Mouse (Mus musculus): ENCODE measurements around the gene Raet1e. TPM values are rescaled to one million over a fixed set of nuclear protein-coding genes. Genes with fewer than 3 reads are reported as not detected.
"Not testable (repeated sequence)": the region's sequence is repeated elsewhere in the genome, so short reads cannot be mapped to it uniquely, and the experiment has no call there.

Raet1e gene
- polyA plus RNA-seq, 1 experiment from 2014 or later = 0.77 TPM

DNA sequence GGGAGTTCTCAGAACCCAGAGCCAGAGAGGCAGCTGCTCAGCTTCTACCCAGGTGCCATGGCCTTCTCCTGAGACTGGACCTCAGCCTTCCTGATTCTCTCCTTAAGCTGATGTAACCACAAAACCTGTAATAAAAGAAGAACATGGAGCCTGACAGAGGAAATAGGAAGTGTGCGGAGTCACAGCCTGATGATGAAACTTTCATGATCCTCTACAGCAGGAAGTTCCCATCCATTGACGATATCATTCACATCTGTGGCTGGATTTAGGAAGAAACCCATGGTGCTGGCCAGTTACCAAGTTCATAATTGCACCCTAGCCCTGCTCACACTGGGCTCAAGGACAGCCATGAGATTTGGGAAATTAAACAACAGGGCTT lies 195.8 kb downstream of the Raet1e start:
- H3K4me3 ChIP-seq (replicated peaks) = not testable (repeated sequence)

DNA sequence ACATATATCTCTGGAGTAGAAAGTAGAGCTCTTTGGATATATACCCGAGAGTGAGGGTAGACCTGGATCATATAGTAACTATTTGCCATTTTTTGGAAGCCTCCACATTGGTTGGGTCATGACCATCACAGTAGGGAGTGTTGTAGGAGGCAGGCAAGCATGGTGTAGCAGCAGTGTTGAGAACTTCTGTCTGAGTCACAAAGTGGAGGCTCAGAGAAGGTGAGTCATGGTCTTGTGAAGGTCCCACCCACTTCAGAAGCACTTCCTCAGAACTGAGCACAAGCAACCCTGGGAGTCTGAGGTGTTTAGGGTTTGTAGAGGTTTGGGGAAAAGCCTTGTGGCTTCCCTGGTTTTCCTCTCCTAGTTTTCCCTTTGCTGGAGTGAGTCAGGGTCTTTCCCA lies 199.0 kb downstream of the Raet1e start:
- H3K4me1 ChIP-seq (replicated peaks); H3K27me3 ChIP-seq; ATAC-seq (ENCODE audit: low read depth); H3K4me2 ChIP-seq; H3K9ac ChIP-seq; H3K4me3 ChIP-seq (replicated peaks); H3K27ac ChIP-seq; H3K9me3 ChIP-seq (replicated peaks); H3K36me3 ChIP-seq; DNase-seq: not testable (repeated sequence)
- WGBS (ENCODE audit: insufficient replicate concordance) = 48% methylated on average over 1 of the region's 1 CpGs

More for the DNA sequence above, 195.8 kb downstream of the Raet1e start:
- H3K9ac ChIP-seq; H3K36me3 ChIP-seq; H3K27me3 ChIP-seq; H3K27ac ChIP-seq; ATAC-seq (ENCODE audit: low read depth); DNase-seq; H3K4me2 ChIP-seq; H3K9me3 ChIP-seq (replicated peaks); H3K4me1 ChIP-seq (replicated peaks): not testable (repeated sequence)
- 28% methylated on average over 2 of the region's 2 CpGs for WGBS (ENCODE audit: insufficient replicate concordance)

DNA sequence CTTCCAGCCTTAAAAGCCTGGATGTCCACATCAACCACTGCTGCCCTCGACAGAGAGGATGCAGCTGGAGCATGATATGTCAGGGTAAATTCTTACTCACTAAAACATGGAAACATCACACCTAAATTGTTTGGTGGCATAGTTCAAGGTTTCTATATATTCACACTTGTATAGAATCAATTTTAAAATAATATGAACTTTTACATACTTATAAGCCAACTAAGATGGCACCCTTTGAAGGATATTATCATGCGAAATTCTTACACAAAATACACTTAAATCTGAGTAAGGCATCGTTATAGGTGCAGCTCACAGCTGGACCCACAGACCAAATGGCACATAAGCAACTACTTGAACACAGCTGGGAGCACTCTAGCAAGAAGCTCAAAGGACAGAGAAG lies 201.9 kb downstream of the Raet1e start, which contains the start of gene Raet1d:
TSS of gene Raet1d (plus strand) at position 301 of the 400 bp plus-strand sequence.
- H3K4me2 ChIP-seq; H3K4me3 ChIP-seq (replicated peaks); H3K27ac ChIP-seq; H3K27me3 ChIP-seq; H3K36me3 ChIP-seq; H3K4me1 ChIP-seq (replicated peaks); H3K9ac ChIP-seq; H3K9me3 ChIP-seq (replicated peaks); DNase-seq; ATAC-seq (ENCODE audit: low read depth): not testable (repeated sequence)
- 44% methylated on average over 3 of the region's 3 CpGs for WGBS (ENCODE audit: insufficient replicate concordance)

- H3K9me3 ChIP-seq (replicated peaks) = not testable (repeated sequence)
Observed at GRCm38 (mm10) chr10:22360957-22361356, 202.6 kb downstream of the Raet1e start.

GRCm38 (mm10) chr10:22361415-22362352 lies 203.3 kb downstream of the Raet1e start:
- WGBS (ENCODE audit: insufficient replicate concordance) = 7% methylated on average over 11 of the region's 15 CpGs
- H3K36me3 ChIP-seq; H3K27me3 ChIP-seq; H3K27ac ChIP-seq; H3K9me3 ChIP-seq (replicated peaks); DNase-seq; H3K4me3 ChIP-seq (replicated peaks); ATAC-seq (ENCODE audit: low read depth); H3K4me1 ChIP-seq (replicated peaks); H3K9ac ChIP-seq: not testable (repeated sequence)
- 0 out of 2 replicates have a peak overlapping the region, but pooled peaks have one; percentile 23 for H3K4me2 ChIP-seq

More at GRCm38 (mm10) chr10:22360957-22361356, 202.6 kb downstream of the Raet1e start:
- H3K4me1 ChIP-seq (replicated peaks); H3K4me2 ChIP-seq; DNase-seq; H3K4me3 ChIP-seq (replicated peaks); H3K36me3 ChIP-seq; H3K27me3 ChIP-seq; H3K27ac ChIP-seq; H3K9ac ChIP-seq; ATAC-seq (ENCODE audit: low read depth): not testable (repeated sequence)
- WGBS (ENCODE audit: insufficient replicate concordance) = 36% methylated on average over 2 of the region's 2 CpGs

DNA sequence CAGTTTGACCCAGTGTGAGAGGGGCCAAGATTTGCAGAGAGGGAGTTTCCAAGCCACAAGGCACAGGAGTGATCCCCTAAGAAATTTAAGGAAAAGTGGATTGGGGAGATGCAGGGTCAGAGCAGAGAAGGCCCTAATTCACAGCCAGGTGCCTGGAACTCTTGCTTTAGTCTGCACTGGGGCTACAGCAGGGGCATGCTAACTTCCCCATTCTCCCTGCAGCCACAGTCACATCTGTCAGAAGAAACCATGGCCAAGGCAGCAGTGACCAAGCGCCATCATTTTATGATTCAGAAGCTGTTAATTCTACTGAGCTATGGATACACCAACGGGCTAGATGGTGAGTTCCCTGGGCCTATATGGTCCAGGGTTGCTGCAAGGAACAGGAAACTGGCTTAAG lies 204.1 kb downstream of the Raet1e start:
- H3K36me3 ChIP-seq; H3K9ac ChIP-seq; H3K4me1 ChIP-seq (replicated peaks); H3K27me3 ChIP-seq; H3K4me3 ChIP-seq (replicated peaks); H3K27ac ChIP-seq; ATAC-seq (ENCODE audit: low read depth); H3K4me2 ChIP-seq; DNase-seq; H3K9me3 ChIP-seq (replicated peaks): not testable (repeated sequence)
- 48% methylated on average over 2 of the region's 2 CpGs for WGBS (ENCODE audit: insufficient replicate concordance)

GRCm38 (mm10) chr10:22364915-22365314 lies 206.5 kb downstream of the Raet1e start:
- H3K9ac ChIP-seq; H3K4me3 ChIP-seq (replicated peaks); H3K4me2 ChIP-seq; DNase-seq; H3K27me3 ChIP-seq; ATAC-seq (ENCODE audit: low read depth); H3K27ac ChIP-seq; H3K36me3 ChIP-seq; H3K9me3 ChIP-seq (replicated peaks); H3K4me1 ChIP-seq (replicated peaks): not testable (repeated sequence)
- 47% methylated on average over 2 of the region's 2 CpGs for WGBS (ENCODE audit: insufficient replicate concordance)

DNA sequence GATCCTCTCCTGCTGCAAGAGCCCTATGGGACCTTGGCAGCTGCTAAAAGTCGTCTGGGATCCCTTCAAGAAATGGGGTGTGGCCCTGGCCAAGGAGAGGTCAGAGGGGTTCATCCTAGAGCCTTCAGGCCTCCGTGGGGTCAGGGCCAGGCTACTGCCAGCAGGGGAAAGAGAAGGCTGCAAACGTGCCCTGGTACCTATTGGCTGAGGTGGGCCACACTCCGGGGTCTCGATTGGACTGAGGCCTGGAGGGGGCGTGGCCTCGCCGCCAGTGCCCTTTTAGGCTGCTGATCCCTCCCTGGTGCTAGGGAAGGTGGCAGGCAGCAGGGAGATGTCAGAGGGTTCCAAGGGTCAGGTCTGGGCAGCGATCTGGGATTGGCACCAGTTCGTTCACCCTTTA lies 222.9 kb downstream of the Raet1e start:
- H3K4me1 ChIP-seq (replicated peaks); H3K9me3 ChIP-seq (replicated peaks); H3K4me2 ChIP-seq; H3K27me3 ChIP-seq; H3K27ac ChIP-seq; DNase-seq; ATAC-seq (ENCODE audit: low read depth); H3K4me3 ChIP-seq (replicated peaks); H3K9ac ChIP-seq; H3K36me3 ChIP-seq: not testable (repeated sequence)
- WGBS (ENCODE audit: insufficient replicate concordance) = 10% methylated on average over 8 of the region's 10 CpGs

DNA sequence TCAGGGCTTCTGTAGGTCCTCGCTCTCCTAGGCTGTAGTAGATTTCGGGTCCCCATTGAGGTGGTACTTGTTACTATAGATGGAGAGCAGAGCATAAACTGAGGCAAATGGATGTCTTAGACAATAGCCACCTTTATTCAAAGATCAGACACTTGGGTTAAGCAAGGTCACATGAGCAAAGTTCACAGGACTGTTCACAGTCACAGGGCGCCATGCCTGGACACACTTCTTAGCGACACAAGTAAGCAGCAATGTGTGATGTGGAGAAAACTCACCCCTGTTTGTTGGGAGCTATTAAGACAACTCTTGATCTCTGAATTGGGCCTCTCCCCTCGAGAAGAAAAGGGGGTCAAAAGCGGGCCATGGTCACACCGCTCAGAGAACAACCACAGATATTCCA lies 231.8 kb downstream of the Raet1e start:
- DNase-seq; H3K9ac ChIP-seq; H3K9me3 ChIP-seq (replicated peaks); H3K4me2 ChIP-seq; H3K4me3 ChIP-seq (replicated peaks); H3K27me3 ChIP-seq; H3K27ac ChIP-seq; ATAC-seq (ENCODE audit: low read depth); H3K4me1 ChIP-seq (replicated peaks); H3K36me3 ChIP-seq: not testable (repeated sequence)
- 78% methylated on average over 7 of the region's 7 CpGs for WGBS (ENCODE audit: insufficient replicate concordance)

- not testable (repeated sequence) for H3K27me3 ChIP-seq
Observed at GRCm38 (mm10) chr10:22391616-22392015, 233.2 kb downstream of the Raet1e start.

DNA sequence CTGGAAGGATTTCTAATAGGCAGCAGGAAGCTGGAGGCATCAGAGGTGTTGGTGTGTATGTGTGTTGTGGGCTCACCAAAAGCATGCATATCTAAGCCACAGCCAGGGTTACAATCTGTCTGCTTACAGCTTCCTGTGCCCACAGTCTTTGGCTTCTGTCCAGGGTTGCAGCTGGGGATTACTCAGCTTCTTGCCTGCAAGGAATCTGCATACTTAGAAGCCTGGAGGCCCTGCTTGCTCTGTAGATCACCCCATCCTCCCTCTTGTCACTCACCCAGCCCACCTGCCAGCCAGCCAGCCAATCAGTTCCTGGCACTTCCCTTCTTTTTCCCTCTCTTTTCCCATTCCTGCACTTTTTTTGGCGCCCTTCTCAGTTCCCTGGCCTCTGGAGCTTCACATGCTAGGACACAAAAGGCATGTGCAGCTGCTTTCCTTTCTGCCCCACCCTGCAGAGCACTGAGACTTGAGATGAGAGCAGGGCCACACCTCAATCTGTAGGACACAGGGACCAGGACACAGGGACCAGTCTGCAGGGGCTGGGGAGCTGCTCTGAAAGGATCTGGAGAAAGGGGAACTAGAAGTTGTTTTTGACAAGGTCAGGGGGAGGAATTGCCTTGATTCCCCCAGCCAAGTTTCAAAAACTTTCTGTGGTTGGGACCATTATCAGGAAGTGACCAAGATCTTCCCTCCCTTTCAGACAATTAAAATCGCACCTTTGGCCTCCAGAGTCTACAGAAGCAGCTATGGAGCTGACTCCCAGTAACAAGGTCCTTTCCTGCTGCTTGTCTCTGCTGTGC lies 234.9 kb downstream of the Raet1e start:
- not testable (repeated sequence) for H3K27me3 ChIP-seq; H3K4me3 ChIP-seq (replicated peaks); ATAC-seq (ENCODE audit: low read depth); H3K9me3 ChIP-seq (replicated peaks); H3K4me2 ChIP-seq; DNase-seq; H3K9ac ChIP-seq; H3K36me3 ChIP-seq; H3K4me1 ChIP-seq (replicated peaks); H3K27ac ChIP-seq
- WGBS (ENCODE audit: insufficient replicate concordance) = no CpG with 5 or more reads among the region's 2 CpGs

More at GRCm38 (mm10) chr10:22391616-22392015, 233.2 kb downstream of the Raet1e start:
- 75% methylated on average over 4 of the region's 5 CpGs for WGBS (ENCODE audit: insufficient replicate concordance)
- H3K4me1 ChIP-seq (replicated peaks); H3K9me3 ChIP-seq (replicated peaks); H3K9ac ChIP-seq; H3K36me3 ChIP-seq; ATAC-seq (ENCODE audit: low read depth); H3K27ac ChIP-seq; DNase-seq; H3K4me3 ChIP-seq (replicated peaks); H3K4me2 ChIP-seq: not testable (repeated sequence)
